24 mouse cellular contexts compared by ENCODE assay signal in the genomic region with DNA sequence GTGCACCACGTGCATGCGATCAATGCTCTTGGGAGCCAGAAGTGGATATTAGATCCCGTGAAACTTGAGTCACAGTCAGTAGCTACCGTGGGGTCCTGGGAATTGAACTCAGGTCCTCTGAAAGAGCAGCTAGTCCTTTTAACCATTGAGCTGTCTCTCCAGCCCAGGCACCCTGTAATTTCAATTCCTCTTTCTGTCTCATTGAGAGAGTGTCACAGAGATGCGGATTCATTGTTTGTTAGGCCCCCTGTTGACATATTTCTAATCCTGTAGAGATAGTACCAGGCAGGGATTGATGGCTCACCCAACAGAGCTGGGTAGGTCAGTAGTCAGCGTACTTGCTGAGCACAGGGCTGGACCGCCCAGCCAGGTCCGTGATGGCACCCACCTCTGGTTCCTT. TPM values are rescaled to one million over a fixed set of nuclear protein-coding genes. Genes with fewer than 3 reads are reported as not detected.
"Had no signal": no experiment of that assay in that cellular context is flagged by ENCODE, and none has a peak within 500 bp of the region (broad histone marks: within the 10 kb centered on the region; RNA-seq: fewer than 3 reads in every experiment).

No protein-coding gene starts in this region.

- H3K9me3 ChIP-seq: hindbrain, embryonic 12.5 days; intestine, embryonic 15.5 days; liver, embryonic 12.5 days had no signal

- H3K4me2 ChIP-seq: heart, embryonic 12.5 days; hindbrain, embryonic 12.5 days; hindbrain, embryonic 14.5 days; intestine, embryonic 15.5 days; liver, embryonic 12.5 days had no signal

- H3K36me3 ChIP-seq: heart, embryonic 10.5 days; heart, embryonic 12.5 days; hindbrain, embryonic 10.5 days; hindbrain, embryonic 12.5 days; intestine, embryonic 15.5 days; liver, embryonic 12.5 days had no signal

- DNase-seq: gastrocnemius, postnatal 10 days; gastrocnemius, postnatal 25 days; heart, adult 18-20 months; heart, postnatal 10 days; heart, postnatal 4 days; kidney, adult 18-20 months; kidney, adult 8-10 months; kidney, postnatal 10 days; kidney, postnatal 25 days; kidney, postnatal 4 days had no signal

- H3K4me3 ChIP-seq: gastrocnemius, adult 2 months; heart, embryonic 12.5 days; hindbrain, embryonic 10.5 days; hindbrain, embryonic 12.5 days; intestine, embryonic 15.5 days; layer of hippocampus, adult 2 months; left cerebral cortex, adult 2 months; liver, embryonic 12.5 days had no signal

- ATAC-seq: hindbrain, embryonic 16.5 days; inflammation-experienced regulatory T-cells, adult 6 months; intestine, embryonic 15.5 days; intestine, postnatal 0 days; liver, embryonic 12.5 days had no signal

- H3K27ac ChIP-seq: heart, embryonic 10.5 days; hindbrain, embryonic 10.5 days; hindbrain, embryonic 12.5 days; hindbrain, embryonic 14.5 days; intestine, embryonic 15.5 days; layer of hippocampus, adult 2 months; left cerebral cortex, adult 2 months; liver, embryonic 12.5 days; liver, embryonic 14.5 days had no signal

- H3K9ac ChIP-seq: hindbrain, embryonic 12.5 days; hindbrain, embryonic 14.5 days; intestine, embryonic 15.5 days; liver, embryonic 12.5 days; liver, embryonic 14.5 days had no signal

RNA-seq across cellular contexts. Expression of a gene that starts 3.7 kb away (rescaled TPM):
- polyA plus RNA-seq: inflammation-experienced regulatory T-cells, adult 6 months had no signal

RNA-seq across cellular contexts. Expression of a gene that starts 35.2 kb away (rescaled TPM):
- polyA plus RNA-seq: inflammation-experienced regulatory T-cells, adult 6 months had no signal
